26 mouse cellular contexts compared by ENCODE assay signal in genomic region chr2:58443163-58443562, GRCm38 (mm10). TPM values are rescaled to one million over a fixed set of nuclear protein-coding genes. Genes with fewer than 3 reads are reported as not detected.
DNase-seq lines count a peak whose midpoint lies in the region; ATAC-seq lines count a peak whose summit lies in the region.
"Had no signal": no experiment of that assay in that cellular context is flagged by ENCODE, and none has a peak within 500 bp of the region (broad histone marks: within the 10 kb centered on the region; RNA-seq: fewer than 3 reads in every experiment).

No protein-coding gene starts in this region.

- H3K4me1 ChIP-seq in limb, embryonic 11.5 days (ENCODE audit: control insufficient read depth, insufficient read depth, low read length), result no peaks in the 10 kb centered on the region
- no peaks in the 10 kb centered on the region for H3K4me1 ChIP-seq in limb, embryonic 10.5 days
- H3K4me1 ChIP-seq: embryonic facial prominence, embryonic 12.5 days; forebrain, embryonic 12.5 days; heart, embryonic 15.5 days; hindbrain, embryonic 13.5 days had no signal

- H3K27ac ChIP-seq in limb, embryonic 11.5 days (replicated peaks; ENCODE audit: low read depth, low read length), result no peak overlapping the region
- no peak overlapping the region for H3K27ac ChIP-seq in limb, embryonic 10.5 days
- H3K27ac ChIP-seq: embryonic facial prominence, embryonic 12.5 days; forebrain, embryonic 12.5 days; heart, embryonic 15.5 days; hindbrain, embryonic 13.5 days; hindbrain, postnatal 0 days had no signal

- no peak overlapping the region for H3K4me3 ChIP-seq in limb, embryonic 11.5 days (ENCODE audit: low read depth, low read length)
- no peak overlapping the region for H3K4me3 ChIP-seq in limb, embryonic 10.5 days
- H3K4me3 ChIP-seq: embryonic facial prominence, embryonic 12.5 days; forebrain, embryonic 12.5 days; heart, embryonic 15.5 days; hindbrain, embryonic 13.5 days had no signal

- no peak overlapping the region for H3K9ac ChIP-seq in limb, embryonic 11.5 days (ENCODE audit: low read length)
- H3K9ac ChIP-seq: embryonic facial prominence, embryonic 12.5 days; forebrain, embryonic 12.5 days; heart, embryonic 15.5 days; hindbrain, embryonic 13.5 days had no signal

- 81% methylated on average over 4 of the region's 4 CpGs for WGBS in limb, embryonic 11.5 days
- 85% methylated on average over 4 of the region's 4 CpGs for WGBS in limb, embryonic 10.5 days

- peak; percentile 18 for DNase-seq in limb, embryonic 11.5 days (ENCODE audit: low spot score)
- DNase-seq in limb, embryonic 10.5 days (ENCODE audit: low spot score), result no peak
- peak; percentile 20 for DNase-seq in brain, adult 2 months (ENCODE audit: low read depth, low spot score)
- DNase-seq in thymus, postnatal 36 days, result no peak
- no peak for DNase-seq in right cerebral cortex, postnatal 10 days (ENCODE audit: low spot score in 2 of 2)
- DNase-seq: adrenal gland, adult 8-10 months; adrenal gland, postnatal 36 days; cerebellum, adult 11 months; cerebellum, adult 8-10 months; cerebellum, postnatal 25 days; gastrocnemius, postnatal 25 days; heart, adult 18-20 months; heart, postnatal 14 days had no signal

- H3K36me3 ChIP-seq in limb, embryonic 11.5 days (ENCODE audit: control insufficient read depth, insufficient read depth, low read length), result no peaks in the 10 kb centered on the region
- H3K36me3 ChIP-seq in limb, embryonic 10.5 days, result peaks cover 18% of the 10 kb centered on the region

- H3K9me3 ChIP-seq in limb, embryonic 11.5 days (ENCODE audit: control insufficient read depth, low read length), result no peaks in the 10 kb centered on the region
- no peaks in the 10 kb centered on the region for H3K9me3 ChIP-seq in limb, embryonic 10.5 days (replicated peaks)
- H3K9me3 ChIP-seq: embryonic facial prominence, embryonic 12.5 days; forebrain, embryonic 12.5 days; heart, embryonic 15.5 days; hindbrain, embryonic 13.5 days had no signal

- ATAC-seq in limb, embryonic 11.5 days (ENCODE audit: insufficient number of reproducible peaks, low FRiP score, low TSS enrichment, low read depth), result no peak
- 0 out of 2 replicates have a peak, but pooled peaks have one; percentile 11 for ATAC-seq in megakaryocyte progenitor cell, adult 5-6 weeks (replicated peaks; ENCODE audit: poor library complexity)
- ATAC-seq: forebrain, embryonic 16.5 days; hindbrain, postnatal 0 days had no signal

- no peaks in the 10 kb centered on the region for H3K27me3 ChIP-seq in limb, embryonic 11.5 days (ENCODE audit: control insufficient read depth, insufficient read depth, low read length)
- no peaks in the 10 kb centered on the region for H3K27me3 ChIP-seq in limb, embryonic 10.5 days (ENCODE audit: low read depth, poor library complexity, severe bottlenecking)
- H3K27me3 ChIP-seq: embryonic facial prominence, embryonic 12.5 days; forebrain, embryonic 12.5 days; heart, embryonic 15.5 days; hindbrain, embryonic 13.5 days had no signal

- H3K4me2 ChIP-seq in limb, embryonic 11.5 days (ENCODE audit: low read depth, severe bottlenecking), result no peak overlapping the region
- H3K4me2 ChIP-seq: embryonic facial prominence, embryonic 12.5 days; forebrain, embryonic 12.5 days; heart, embryonic 11.5 days; heart, embryonic 15.5 days; hindbrain, embryonic 13.5 days had no signal

RNA-seq across cellular contexts. Expression of gene Gm17409, which starts 26.8 kb away (rescaled TPM):
- not detected in 2 replicates for polyA plus RNA-seq in limb, embryonic 11.5 days (2014; fragmentation: Nextera tagmentation; extraction: Ambion mirVana)
- not detected in 2 replicates for polyA plus RNA-seq in limb, embryonic 10.5 days (2016; fragmentation: Nextera tagmentation; extraction: Ambion mirVana)
- total RNA-seq in megakaryocyte progenitor cell, adult 5-6 weeks (2015), result not detected in 2 replicates
- not detected in 2 replicates for total RNA-seq in megakaryocyte progenitor cell, adult 5-6 weeks (2017)
- total RNA-seq: adrenal gland, adult 8-10 months; adrenal gland, postnatal 36 days; ES-E14; gastrocnemius, postnatal 25 days; heart, adult 18-20 months; heart, postnatal 14 days; hematopoietic stem cell, adult 5-6 weeks; hindbrain, postnatal 0 days had no signal
- polyA plus RNA-seq: brain, embryonic 14.5 days; cortical plate, adult 2 months; embryonic facial prominence, embryonic 12.5 days; frontal cortex, adult 2 months; heart, embryonic 11.5 days; heart, embryonic 15.5 days; hindbrain, embryonic 13.5 days; hindbrain, postnatal 0 days had no signal

Comparison
In these comparisons a context has a peak if more than half of its experiments do, and no peak if none do; other contexts are left out.
1. DNase-seq: peak in limb, embryonic 11.5 days (single experiment) and brain, adult 2 months (single experiment); none in limb, embryonic 10.5 days (single experiment), thymus, postnatal 36 days (0 of 2) and right cerebral cortex, postnatal 10 days (0 of 2).